Mouse (Mus musculus): ENCODE data around the gene Fbxo42. TPM values are rescaled to one million over a fixed set of nuclear protein-coding genes. Genes with fewer than 3 reads are reported as not detected.
A peak's percentile ranks its signal among the peaks of the same experiment; 100 is the strongest.
"Not testable (repeated sequence)": the region's sequence is repeated elsewhere in the genome, so short reads cannot be mapped to it uniquely, and the experiment has no call there.

The Fbxo42 gene
- polyA plus RNA-seq, 1 experiment from 2014 or later, result 31.9 TPM

DNA sequence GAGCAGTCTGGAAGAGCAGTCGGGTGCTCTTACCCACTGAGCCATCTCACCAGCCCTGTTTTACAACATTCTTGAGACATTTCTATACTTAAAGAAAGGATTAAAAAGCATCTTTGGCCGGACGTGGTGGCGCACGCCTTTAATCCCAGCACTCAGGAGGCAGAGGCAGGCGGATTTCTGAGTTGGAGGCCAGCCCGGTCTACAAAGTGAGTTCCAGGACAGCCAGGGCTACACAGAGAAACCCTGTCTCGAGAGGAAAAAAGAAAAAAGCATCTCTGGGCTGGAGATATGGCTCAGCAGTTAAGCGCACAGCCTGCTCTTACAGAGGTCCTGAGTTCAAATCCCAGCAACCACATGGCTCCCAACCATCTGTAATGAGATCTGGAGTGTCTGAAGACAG, 7.4 kb upstream of the Fbxo42 start:
- not testable (repeated sequence) for H3K27me3 ChIP-seq (ENCODE audit: control insufficient read depth, insufficient read depth, low read length); H3K36me3 ChIP-seq (ENCODE audit: control insufficient read depth, insufficient read depth, low read length); H3K4me3 ChIP-seq (replicated peaks; ENCODE audit: low read depth, low read length); H3K27ac ChIP-seq (replicated peaks; ENCODE audit: low read depth, low read length); DNase-seq; H3K4me2 ChIP-seq (ENCODE audit: low read length); H3K9ac ChIP-seq (replicated peaks; ENCODE audit: low read length); ATAC-seq (ENCODE audit: low FRiP score, low TSS enrichment); H3K9me3 ChIP-seq (ENCODE audit: control insufficient read depth, low read length)
- peaks cover 22% of the 10 kb centered on the region for H3K4me1 ChIP-seq (ENCODE audit: control insufficient read depth, insufficient read depth, low read length)
- WGBS, result 89% methylated on average over 9 of the region's 9 CpGs

DNA sequence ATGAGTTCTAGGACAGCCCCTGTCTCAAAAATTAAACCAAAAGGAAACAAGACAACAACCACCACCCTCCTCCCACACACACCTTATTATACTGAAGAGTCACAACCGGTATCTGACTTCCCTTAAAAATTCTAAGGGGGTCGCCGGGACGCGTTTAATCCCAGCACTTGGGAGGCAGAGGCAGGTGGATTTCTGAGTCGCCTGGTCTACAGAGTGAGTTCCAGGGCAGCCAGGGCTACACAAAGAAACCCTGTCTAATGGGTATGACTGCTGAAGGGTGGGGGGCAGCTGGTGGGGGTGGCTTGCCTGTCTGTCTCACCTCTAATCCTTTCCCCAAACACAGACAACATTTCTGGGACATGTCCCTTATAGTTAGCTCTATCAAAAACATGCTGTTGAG, 6.7 kb upstream of the Fbxo42 start:
- no peak for DNase-seq
- Histone ChIP-seq H3K4me2 (ENCODE audit: low read length) (no peak overlapping the region), H3K9me3 (ENCODE audit: control insufficient read depth, low read length) (no peaks in the 10 kb centered on the region), H3K9ac (replicated peaks; ENCODE audit: low read length) (no peak overlapping the region), H3K4me1 (ENCODE audit: control insufficient read depth, insufficient read depth, low read length) (peaks cover 22% of the 10 kb centered on the region), H3K4me3 (replicated peaks; ENCODE audit: low read depth, low read length) (no peak overlapping the region), H3K27me3 (ENCODE audit: control insufficient read depth, insufficient read depth, low read length) (no peaks in the 10 kb centered on the region), H3K36me3 (ENCODE audit: control insufficient read depth, insufficient read depth, low read length) (no peaks in the 10 kb centered on the region), H3K27ac (replicated peaks; ENCODE audit: low read depth, low read length) (no peak overlapping the region)
- ATAC-seq (ENCODE audit: low FRiP score, low TSS enrichment), result no peak
- WGBS, result 90% methylated on average over 6 of the region's 6 CpGs

DNA sequence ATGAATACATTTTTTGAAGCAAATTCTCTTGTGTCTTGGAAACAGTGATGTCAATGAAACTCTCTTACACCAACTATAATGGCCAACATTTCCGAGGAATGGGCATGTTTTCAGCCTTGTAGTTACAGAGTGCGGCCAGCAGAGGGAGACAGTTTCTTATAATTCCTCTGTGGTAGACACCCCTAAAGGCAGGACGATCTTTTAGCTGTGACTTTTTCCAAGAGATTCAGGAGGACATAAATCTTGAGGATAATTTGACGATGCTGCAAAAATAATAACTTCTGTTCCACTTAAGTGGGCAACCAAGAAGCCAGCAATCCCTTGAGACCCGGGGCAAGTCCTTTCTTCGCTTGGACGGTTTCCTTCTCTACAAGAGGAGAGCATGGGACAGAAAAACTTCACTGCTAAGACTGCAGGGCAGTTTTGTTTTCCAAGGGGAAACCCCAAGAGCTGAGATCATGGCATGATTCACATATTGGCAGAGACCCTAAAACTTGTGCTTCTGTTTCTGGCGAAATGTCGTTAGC, 5.4 kb upstream of the Fbxo42 start:
- H3K36me3 ChIP-seq (ENCODE audit: control insufficient read depth, insufficient read depth, low read length), result no peaks in the 10 kb centered on the region
- no peak overlapping the region for H3K9ac ChIP-seq (replicated peaks; ENCODE audit: low read length)
- H3K27me3 ChIP-seq (ENCODE audit: control insufficient read depth, insufficient read depth, low read length), result no peaks in the 10 kb centered on the region
- H3K4me2 ChIP-seq (ENCODE audit: low read length), result no peak overlapping the region
- H3K9me3 ChIP-seq (ENCODE audit: control insufficient read depth, low read length), result no peaks in the 10 kb centered on the region
- peak; percentile 85 for DNase-seq
- 25% methylated on average over 9 of the region's 9 CpGs for WGBS
- H3K4me1 ChIP-seq (ENCODE audit: control insufficient read depth, insufficient read depth, low read length), result peaks cover 14% of the 10 kb centered on the region
- ATAC-seq (ENCODE audit: low FRiP score, low TSS enrichment), result no peak
- no peak overlapping the region for H3K27ac ChIP-seq (replicated peaks; ENCODE audit: low read depth, low read length)
- no peak overlapping the region for H3K4me3 ChIP-seq (replicated peaks; ENCODE audit: low read depth, low read length)

DNA sequence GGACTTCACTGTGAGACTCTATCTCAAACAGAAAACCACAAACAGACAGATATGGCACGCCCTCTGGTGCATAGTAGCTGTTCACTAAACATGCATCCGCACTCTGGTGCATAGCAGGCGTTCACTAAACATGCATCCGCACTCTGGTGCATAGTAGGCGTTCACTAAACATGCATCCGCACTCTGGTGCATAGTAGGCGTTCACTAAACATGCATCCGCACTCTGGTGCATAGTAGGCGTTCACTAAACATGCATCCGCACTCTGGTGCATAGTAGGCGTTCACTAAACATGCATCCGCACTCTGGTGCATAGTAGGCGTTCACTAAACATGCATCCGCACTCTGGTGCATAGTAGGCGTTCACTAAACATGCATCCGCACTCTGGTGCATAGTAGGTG, 2.6 kb upstream of the Fbxo42 start:
- H3K4me1 ChIP-seq (ENCODE audit: control insufficient read depth, insufficient read depth, low read length), result peaks cover 15% of the 10 kb centered on the region
- ATAC-seq (ENCODE audit: low FRiP score, low TSS enrichment); H3K36me3 ChIP-seq (ENCODE audit: control insufficient read depth, insufficient read depth, low read length); H3K4me3 ChIP-seq (replicated peaks; ENCODE audit: low read depth, low read length); H3K27me3 ChIP-seq (ENCODE audit: control insufficient read depth, insufficient read depth, low read length); H3K9me3 ChIP-seq (ENCODE audit: control insufficient read depth, low read length); H3K9ac ChIP-seq (replicated peaks; ENCODE audit: low read length); DNase-seq; H3K4me2 ChIP-seq (ENCODE audit: low read length); H3K27ac ChIP-seq (replicated peaks; ENCODE audit: low read depth, low read length): not testable (repeated sequence)
- 98% methylated on average over 7 of the region's 16 CpGs for WGBS

DNA sequence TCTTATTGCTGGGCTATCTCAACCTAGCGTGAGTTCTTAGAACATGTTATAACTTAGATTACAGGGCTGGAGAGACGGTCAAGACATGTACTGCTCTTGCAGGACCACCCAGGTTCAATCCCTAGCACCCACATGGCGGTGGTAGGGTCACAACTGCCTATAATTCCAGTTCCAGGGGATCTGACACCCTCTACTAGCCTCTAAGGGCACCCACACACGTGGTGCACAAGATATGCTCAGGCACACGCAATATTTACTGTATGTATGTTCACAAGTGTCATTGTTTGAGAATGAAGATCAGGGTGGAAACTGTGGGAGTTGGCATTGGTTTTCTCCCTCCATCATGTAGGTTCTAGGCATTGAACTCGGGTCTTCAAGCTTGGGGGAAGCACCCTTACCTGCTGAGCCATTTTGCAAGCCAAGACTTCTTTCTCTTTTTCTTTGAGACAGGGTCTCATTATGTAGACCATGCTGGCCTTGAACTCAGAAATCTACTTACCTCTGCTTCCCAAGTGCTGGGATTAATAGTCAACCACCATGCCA, 1.2 kb upstream of the Fbxo42 start:
- Histone ChIP-seq H3K27ac (replicated peaks; ENCODE audit: low read depth, low read length) (no peak overlapping the region), H3K9me3 (ENCODE audit: control insufficient read depth, low read length) (no peaks in the 10 kb centered on the region), H3K4me3 (replicated peaks; ENCODE audit: low read depth, low read length) (peak overlapping the region; percentile 97; the same call in 1 of the 2 replicates), H3K36me3 (ENCODE audit: control insufficient read depth, insufficient read depth, low read length) (no peaks in the 10 kb centered on the region), H3K4me2 (ENCODE audit: low read length) (no peak overlapping the region), H3K9ac (replicated peaks; ENCODE audit: low read length) (no peak overlapping the region), H3K4me1 (ENCODE audit: control insufficient read depth, insufficient read depth, low read length) (peaks cover 16% of the 10 kb centered on the region), H3K27me3 (ENCODE audit: control insufficient read depth, insufficient read depth, low read length) (no peaks in the 10 kb centered on the region)
- ATAC-seq (ENCODE audit: low FRiP score, low TSS enrichment) (no peak), DNase-seq (no peak)
- 95% methylated on average over 6 of the region's 6 CpGs for WGBS

DNA sequence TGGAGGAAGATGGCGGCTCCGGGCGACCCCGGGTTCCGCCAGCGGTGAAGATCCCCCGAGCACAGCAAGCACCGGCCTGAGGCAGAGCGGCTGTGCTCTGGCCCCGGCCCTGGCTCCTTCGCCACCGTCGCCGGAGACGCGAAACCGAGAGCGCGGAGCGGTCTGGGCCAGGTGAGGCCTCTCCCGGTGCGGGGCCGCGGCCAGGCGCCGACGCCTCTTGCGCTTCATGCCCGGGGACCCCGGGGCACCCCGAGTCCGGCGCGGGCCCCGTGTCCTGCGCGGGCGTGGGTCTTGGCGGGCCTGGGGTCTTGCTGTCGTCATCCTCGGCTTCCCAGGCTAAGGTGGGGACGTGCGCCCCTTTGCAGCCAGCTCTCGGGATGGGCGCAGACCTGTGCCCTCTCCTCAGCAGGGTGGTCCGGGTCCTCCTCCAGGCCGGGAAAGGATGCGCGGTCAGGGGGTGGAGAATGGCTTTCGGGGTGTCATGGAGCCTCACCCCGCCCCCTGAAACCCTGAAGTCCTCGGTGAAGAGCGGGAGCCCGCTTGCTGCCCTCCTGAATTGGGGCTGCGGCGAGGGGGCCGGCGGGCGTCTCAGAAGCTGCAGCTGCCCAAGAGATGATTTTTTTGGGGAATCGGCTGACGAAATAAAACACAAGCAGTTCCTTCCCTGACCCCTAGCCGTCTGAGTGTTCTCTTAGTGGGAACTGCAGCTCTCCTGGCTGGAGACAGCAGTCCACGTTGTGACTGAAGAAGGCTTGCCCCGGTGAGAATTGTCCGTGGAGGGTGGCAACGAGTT, 492 bp downstream of the Fbxo42 start:
- ATAC-seq (ENCODE audit: low FRiP score, low TSS enrichment), result peak; percentile 80
- Histone ChIP-seq H3K4me1 (ENCODE audit: control insufficient read depth, insufficient read depth, low read length) (peaks cover 18% of the 10 kb centered on the region), H3K36me3 (ENCODE audit: control insufficient read depth, insufficient read depth, low read length) (no peaks in the 10 kb centered on the region), H3K4me3 (replicated peaks; ENCODE audit: low read depth, low read length) (peak overlapping the region; percentile 97), H3K9me3 (ENCODE audit: control insufficient read depth, low read length) (no peaks in the 10 kb centered on the region), H3K27ac (replicated peaks; ENCODE audit: low read depth, low read length) (peak overlapping the region; percentile 90), H3K9ac (replicated peaks; ENCODE audit: low read length) (peak overlapping the region; percentile 96), H3K27me3 (ENCODE audit: control insufficient read depth, insufficient read depth, low read length) (no peaks in the 10 kb centered on the region), H3K4me2 (ENCODE audit: low read length) (peak overlapping the region; percentile 58)
- WGBS, result under 1% methylated on average over 64 of the region's 66 CpGs
- peak; percentile 57 for DNase-seq

DNA sequence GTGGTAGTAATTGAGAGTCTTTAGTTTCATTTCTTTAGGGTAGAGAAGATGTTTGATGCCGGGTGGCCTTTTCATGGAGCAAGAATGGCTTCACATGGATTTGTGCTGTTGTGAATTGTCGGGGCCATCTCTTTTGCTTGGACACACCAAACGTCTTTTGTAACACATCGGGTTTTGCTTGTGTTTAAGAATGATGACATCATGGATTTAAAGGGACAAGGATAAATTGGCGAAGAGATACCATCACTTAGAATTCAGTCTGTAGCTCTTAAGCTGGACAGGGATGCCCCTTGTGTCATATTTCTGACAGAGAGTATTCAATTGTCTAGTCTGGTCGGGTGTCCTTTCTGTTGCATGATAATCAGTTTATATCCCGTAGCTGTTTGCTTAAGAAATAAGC, 1.4 kb downstream of the Fbxo42 start:
- H3K27ac ChIP-seq (replicated peaks; ENCODE audit: low read depth, low read length), result no peak overlapping the region
- WGBS, result 11% methylated on average over 7 of the region's 7 CpGs

DNA sequence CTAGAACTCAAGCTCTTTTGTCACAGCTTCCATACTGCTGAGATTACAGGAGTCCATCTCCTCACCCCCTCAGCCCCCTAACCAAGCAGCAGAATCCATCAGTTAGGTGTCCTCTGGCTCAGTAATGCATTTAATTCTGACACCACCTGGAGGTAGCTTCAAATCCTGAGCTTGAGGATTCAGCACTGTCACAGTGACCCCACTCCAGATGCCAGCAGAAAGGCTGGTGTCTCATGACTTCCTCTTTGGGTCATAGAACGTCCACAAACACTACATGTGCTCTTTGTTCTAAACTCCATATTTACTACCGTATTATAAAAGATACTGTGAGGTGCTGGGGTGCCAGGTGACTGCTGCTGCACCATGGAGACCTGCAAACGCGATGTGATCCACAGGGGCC, 9.8 kb downstream of the Fbxo42 start:
- Histone ChIP-seq H3K9ac (replicated peaks; ENCODE audit: low read length) (no peak overlapping the region), H3K4me3 (replicated peaks; ENCODE audit: low read depth, low read length) (no peak overlapping the region), H3K36me3 (ENCODE audit: control insufficient read depth, insufficient read depth, low read length) (no peaks in the 10 kb centered on the region), H3K27ac (replicated peaks; ENCODE audit: low read depth, low read length) (no peak overlapping the region), H3K9me3 (ENCODE audit: control insufficient read depth, low read length) (no peaks in the 10 kb centered on the region), H3K4me1 (ENCODE audit: control insufficient read depth, insufficient read depth, low read length) (0 out of 2 replicates have a peak, but pooled peaks cover 6% of the 10 kb centered on the region), H3K27me3 (ENCODE audit: control insufficient read depth, insufficient read depth, low read length) (no peaks in the 10 kb centered on the region), H3K4me2 (ENCODE audit: low read length) (no peak overlapping the region)
- 83% methylated on average over 4 of the region's 4 CpGs for WGBS
- DNase-seq (no peak), ATAC-seq (ENCODE audit: low FRiP score, low TSS enrichment) (no peak)

More for the DNA sequence above, 1.4 kb downstream of the Fbxo42 start:
- H3K27me3 ChIP-seq (ENCODE audit: control insufficient read depth, insufficient read depth, low read length), result no peaks in the 10 kb centered on the region
- DNase-seq (no peak), ATAC-seq (ENCODE audit: low FRiP score, low TSS enrichment) (no peak)
- no peaks in the 10 kb centered on the region for H3K9me3 ChIP-seq (ENCODE audit: control insufficient read depth, low read length)
- peak overlapping the region; percentile 97 for H3K4me3 ChIP-seq (replicated peaks; ENCODE audit: low read depth, low read length)
- peak overlapping the region; percentile 96 for H3K9ac ChIP-seq (replicated peaks; ENCODE audit: low read length)
- H3K4me1 ChIP-seq (ENCODE audit: control insufficient read depth, insufficient read depth, low read length), result peaks cover 18% of the 10 kb centered on the region
- H3K4me2 ChIP-seq (ENCODE audit: low read length), result peak overlapping the region; percentile 58
- no peaks in the 10 kb centered on the region for H3K36me3 ChIP-seq (ENCODE audit: control insufficient read depth, insufficient read depth, low read length)

DNA sequence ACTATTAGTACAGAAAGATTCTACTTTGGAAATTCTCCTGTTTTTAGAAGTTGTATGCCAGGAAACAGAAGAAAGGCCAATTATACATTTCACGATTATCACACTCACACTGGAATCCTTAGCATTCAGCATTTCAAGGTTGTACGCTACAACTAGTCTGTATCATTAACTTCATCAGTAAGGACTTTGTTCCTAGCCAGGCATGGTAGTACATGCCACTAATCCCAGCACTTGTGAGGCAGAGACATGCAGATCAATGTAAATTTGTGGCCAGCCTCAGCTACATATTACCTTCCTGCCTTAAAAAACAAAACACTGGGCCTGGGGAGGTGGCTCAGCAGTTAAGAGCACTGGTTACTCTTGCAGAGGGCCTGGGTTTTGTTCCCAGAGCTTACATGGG, 10.9 kb downstream of the Fbxo42 start:
- no peak for ATAC-seq (ENCODE audit: low FRiP score, low TSS enrichment)
- H3K36me3 ChIP-seq (ENCODE audit: control insufficient read depth, insufficient read depth, low read length), result no peaks in the 10 kb centered on the region
- no peak overlapping the region for H3K9ac ChIP-seq (replicated peaks; ENCODE audit: low read length)

More for the DNA sequence above, 10.9 kb downstream of the Fbxo42 start:
- Histone ChIP-seq H3K4me2 (ENCODE audit: low read length) (no peak overlapping the region), H3K27ac (replicated peaks; ENCODE audit: low read depth, low read length) (no peak overlapping the region), H3K9me3 (ENCODE audit: control insufficient read depth, low read length) (no peaks in the 10 kb centered on the region), H3K4me1 (ENCODE audit: control insufficient read depth, insufficient read depth, low read length) (0 out of 2 replicates have a peak, but pooled peaks cover 3% of the 10 kb centered on the region), H3K4me3 (replicated peaks; ENCODE audit: low read depth, low read length) (no peak overlapping the region), H3K27me3 (ENCODE audit: control insufficient read depth, insufficient read depth, low read length) (no peaks in the 10 kb centered on the region)
- DNase-seq, result no peak
- WGBS, result 92% methylated on average over 2 of the region's 2 CpGs

Data from midbrain, embryonic 14.5 days (tissue).